Mouse (Mus musculus): ENCODE results near the gene Zfp385a. TPM values are rescaled to one million over a fixed set of nuclear protein-coding genes. Genes with fewer than 3 reads are reported as not detected.

The Zfp385a gene
- polyA plus RNA-seq, 1 experiment from 2014 or later = 7.5 TPM

- Histone ChIP-seq H3K9ac (ENCODE audit: low read length) (no peak overlapping the region), H3K36me3 (ENCODE audit: control insufficient read depth, insufficient read depth, low read length) (peaks cover 17% of the 10 kb centered on the region), H3K9me3 (ENCODE audit: control insufficient read depth, low read length) (no peaks in the 10 kb centered on the region), H3K27me3 (replicated peaks; ENCODE audit: control insufficient read depth, insufficient read depth, low read length) (no peaks in the 10 kb centered on the region), H3K4me2 (ENCODE audit: low read length) (peak overlapping the region; percentile 91), H3K4me1 (replicated peaks; ENCODE audit: control insufficient read depth, insufficient read depth, low read length) (peaks cover 14% of the 10 kb centered on the region), H3K27ac (ENCODE audit: low read depth) (no peak overlapping the region), H3K4me3 (ENCODE audit: low read depth, low read length) (peak overlapping the region; percentile 60)
- 57% methylated on average over 4 of the region's 4 CpGs for WGBS
- ATAC-seq (replicated peaks; ENCODE audit: low FRiP score, low TSS enrichment, low read depth) (no peak), DNase-seq (ENCODE audit: low spot score) (no peak)
Measured at GRCm38 (mm10) chr15:103322396-103322795, 17.5 kb downstream of the Zfp385a start.

GRCm38 (mm10) chr15:103321076-103321475 lies 18.8 kb downstream of the Zfp385a start:
- no peaks in the 10 kb centered on the region for H3K9me3 ChIP-seq (ENCODE audit: control insufficient read depth, low read length)
- WGBS = 56% methylated on average over 1 of the region's 1 CpGs
- H3K36me3 ChIP-seq (ENCODE audit: control insufficient read depth, insufficient read depth, low read length) = peaks cover 24% of the 10 kb centered on the region
- no peak overlapping the region for H3K27ac ChIP-seq (ENCODE audit: low read depth)
- H3K4me3 ChIP-seq (ENCODE audit: low read depth, low read length) = no peak overlapping the region
- ATAC-seq (replicated peaks; ENCODE audit: low FRiP score, low TSS enrichment, low read depth) = no peak
- no peak for DNase-seq (ENCODE audit: low spot score)
- no peak overlapping the region for H3K9ac ChIP-seq (ENCODE audit: low read length)
- H3K4me1 ChIP-seq (replicated peaks; ENCODE audit: control insufficient read depth, insufficient read depth, low read length) = peaks cover 14% of the 10 kb centered on the region
- no peak overlapping the region for H3K4me2 ChIP-seq (ENCODE audit: low read length)
- H3K27me3 ChIP-seq (replicated peaks; ENCODE audit: control insufficient read depth, insufficient read depth, low read length) = no peaks in the 10 kb centered on the region

DNA sequence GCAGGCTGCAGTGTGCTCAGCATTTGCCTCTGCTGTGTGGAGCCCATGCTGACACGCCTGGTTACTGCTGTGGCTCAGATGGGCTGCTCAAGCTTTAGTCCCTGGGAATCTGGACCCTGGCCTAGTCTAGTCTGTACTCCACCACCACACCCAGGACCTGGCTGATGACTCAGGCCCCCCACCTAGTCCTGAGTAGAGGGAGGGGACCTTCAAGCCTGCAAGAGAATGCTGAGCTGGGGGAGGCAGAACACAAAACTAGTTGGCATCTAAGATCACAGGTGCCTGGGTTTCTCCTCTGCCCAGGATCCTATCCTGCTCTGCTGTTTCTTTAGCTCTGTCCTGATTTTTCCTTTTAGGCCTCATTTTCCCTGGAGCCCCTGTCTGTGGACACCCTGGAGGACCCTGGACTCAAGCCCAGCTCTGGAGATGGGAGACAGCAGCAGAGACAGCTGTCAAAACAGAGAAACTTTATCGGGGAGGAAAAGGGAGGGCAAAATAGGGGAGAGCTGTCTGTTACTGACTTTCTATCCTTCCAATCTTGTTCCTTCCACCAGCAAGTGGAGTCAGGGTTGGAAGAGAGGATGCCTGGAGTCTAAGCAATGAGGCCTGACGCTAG lies 21.6 kb downstream of the Zfp385a start:
- Histone ChIP-seq H3K27me3 (replicated peaks; ENCODE audit: control insufficient read depth, insufficient read depth, low read length) (no peaks in the 10 kb centered on the region), H3K9ac (ENCODE audit: low read length) (no peak overlapping the region), H3K4me2 (ENCODE audit: low read length) (no peak overlapping the region), H3K36me3 (ENCODE audit: control insufficient read depth, insufficient read depth, low read length) (peaks cover 24% of the 10 kb centered on the region), H3K4me1 (replicated peaks; ENCODE audit: control insufficient read depth, insufficient read depth, low read length) (peaks cover 25% of the 10 kb centered on the region), H3K9me3 (ENCODE audit: control insufficient read depth, low read length) (no peaks in the 10 kb centered on the region), H3K27ac (ENCODE audit: low read depth) (no peak overlapping the region), H3K4me3 (ENCODE audit: low read depth, low read length) (no peak overlapping the region)
- WGBS = 82% methylated on average over 3 of the region's 3 CpGs
- DNase-seq (ENCODE audit: low spot score) (no peak), ATAC-seq (replicated peaks; ENCODE audit: low FRiP score, low TSS enrichment, low read depth) (no peak)

GRCm38 (mm10) chr15:103317731-103318130 lies 22.2 kb downstream of the Zfp385a start:
- Histone ChIP-seq H3K4me2 (ENCODE audit: low read length) (no peak overlapping the region), H3K27me3 (replicated peaks; ENCODE audit: control insufficient read depth, insufficient read depth, low read length) (no peaks in the 10 kb centered on the region), H3K4me3 (ENCODE audit: low read depth, low read length) (no peak overlapping the region), H3K27ac (ENCODE audit: low read depth) (no peak overlapping the region), H3K9ac (ENCODE audit: low read length) (no peak overlapping the region), H3K9me3 (ENCODE audit: control insufficient read depth, low read length) (no peaks in the 10 kb centered on the region), H3K36me3 (ENCODE audit: control insufficient read depth, insufficient read depth, low read length) (peaks cover 24% of the 10 kb centered on the region), H3K4me1 (replicated peaks; ENCODE audit: control insufficient read depth, insufficient read depth, low read length) (peaks cover 23% of the 10 kb centered on the region)
- no peak for ATAC-seq (replicated peaks; ENCODE audit: low FRiP score, low TSS enrichment, low read depth)
- 93% methylated on average over 8 of the region's 8 CpGs for WGBS
- no peak for DNase-seq (ENCODE audit: low spot score)

DNA sequence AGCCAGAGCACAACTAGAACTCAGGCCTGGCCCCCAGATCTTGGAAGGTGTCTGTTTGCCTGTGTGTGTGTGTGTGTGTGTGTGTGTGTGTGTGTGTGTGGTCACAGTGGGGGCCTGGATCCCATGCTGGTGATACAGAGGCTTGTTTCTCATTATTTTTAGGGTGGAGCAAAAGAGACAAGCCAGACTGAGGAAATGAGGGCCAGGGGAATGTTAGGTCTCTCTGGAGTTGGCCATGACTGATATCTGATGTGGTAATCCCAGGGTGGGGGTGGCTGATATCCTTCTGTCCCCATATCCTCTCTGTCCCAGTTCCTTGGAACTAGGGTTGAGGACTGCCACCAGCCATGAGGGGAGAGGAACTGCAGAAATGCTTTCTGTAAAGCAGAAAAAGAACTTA lies 22.8 kb downstream of the Zfp385a start:
- Histone ChIP-seq H3K9ac (ENCODE audit: low read length) (no peak overlapping the region), H3K27ac (ENCODE audit: low read depth) (no peak overlapping the region), H3K4me2 (ENCODE audit: low read length) (no peak overlapping the region), H3K27me3 (replicated peaks; ENCODE audit: control insufficient read depth, insufficient read depth, low read length) (no peaks in the 10 kb centered on the region), H3K36me3 (ENCODE audit: control insufficient read depth, insufficient read depth, low read length) (peaks cover 24% of the 10 kb centered on the region), H3K9me3 (ENCODE audit: control insufficient read depth, low read length) (no peaks in the 10 kb centered on the region), H3K4me3 (ENCODE audit: low read depth, low read length) (no peak overlapping the region), H3K4me1 (replicated peaks; ENCODE audit: control insufficient read depth, insufficient read depth, low read length) (peaks cover 16% of the 10 kb centered on the region)
- no peak for ATAC-seq (replicated peaks; ENCODE audit: low FRiP score, low TSS enrichment, low read depth)
- no peak for DNase-seq (ENCODE audit: low spot score)

- no peak overlapping the region for H3K4me3 ChIP-seq (ENCODE audit: low read depth, low read length)
- H3K27me3 ChIP-seq (replicated peaks; ENCODE audit: control insufficient read depth, insufficient read depth, low read length) = no peaks in the 10 kb centered on the region
- no peak for ATAC-seq (replicated peaks; ENCODE audit: low FRiP score, low TSS enrichment, low read depth)
- peaks cover 24% of the 10 kb centered on the region for H3K36me3 ChIP-seq (ENCODE audit: control insufficient read depth, insufficient read depth, low read length)
- H3K4me2 ChIP-seq (ENCODE audit: low read length) = no peak overlapping the region
- 71% methylated on average over 10 of the region's 10 CpGs for WGBS
- DNase-seq (ENCODE audit: low spot score) = no peak
- no peak overlapping the region for H3K9ac ChIP-seq (ENCODE audit: low read length)
- H3K4me1 ChIP-seq (replicated peaks; ENCODE audit: control insufficient read depth, insufficient read depth, low read length) = peaks cover 13% of the 10 kb centered on the region
- H3K9me3 ChIP-seq (ENCODE audit: control insufficient read depth, low read length) = no peaks in the 10 kb centered on the region
- H3K27ac ChIP-seq (ENCODE audit: low read depth) = no peak overlapping the region
Measured at GRCm38 (mm10) chr15:103315979-103316776, 23.7 kb downstream of the Zfp385a start.

DNA sequence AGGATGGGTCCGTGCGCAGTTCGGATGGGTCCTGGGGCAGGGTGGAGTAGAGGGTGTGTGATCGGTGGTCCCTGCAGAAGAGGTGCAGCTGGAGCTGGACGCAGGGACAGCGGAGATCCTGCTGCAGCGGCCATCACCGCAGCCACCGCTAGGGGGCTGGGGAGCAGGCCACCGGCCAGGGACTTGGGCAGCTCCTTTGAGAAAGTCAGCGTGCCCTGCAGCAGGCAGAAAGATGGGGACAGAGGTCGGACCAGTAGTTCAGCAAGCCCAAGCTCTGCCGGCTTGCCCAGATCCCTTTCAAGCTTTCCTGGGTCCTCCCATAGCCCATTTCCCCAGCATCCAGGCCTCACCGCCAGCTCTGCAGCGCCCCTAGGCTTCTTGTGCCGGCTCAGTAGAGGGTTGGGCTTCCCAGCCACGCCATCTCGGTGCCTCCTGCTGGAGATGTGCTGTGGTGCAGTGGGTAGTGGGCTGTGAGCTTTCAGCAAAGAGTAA lies 24.8 kb downstream of the Zfp385a start:
- ATAC-seq (replicated peaks; ENCODE audit: low FRiP score, low TSS enrichment, low read depth) (peak; percentile 74), DNase-seq (ENCODE audit: low spot score) (peak; percentile 91)
- 7% methylated on average over 18 of the region's 18 CpGs for WGBS
- Histone ChIP-seq H3K4me3 (ENCODE audit: low read depth, low read length) (peak overlapping the region; percentile 13; the same call in 1 of the 2 replicates), H3K27me3 (replicated peaks; ENCODE audit: control insufficient read depth, insufficient read depth, low read length) (no peaks in the 10 kb centered on the region), H3K36me3 (ENCODE audit: control insufficient read depth, insufficient read depth, low read length) (peaks cover 24% of the 10 kb centered on the region), H3K9me3 (ENCODE audit: control insufficient read depth, low read length) (no peaks in the 10 kb centered on the region), H3K9ac (ENCODE audit: low read length) (peak overlapping the region; percentile 10; the same call in 1 of the 2 replicates), H3K27ac (ENCODE audit: low read depth) (no peak overlapping the region), H3K4me2 (ENCODE audit: low read length) (peak overlapping the region; percentile 54), H3K4me1 (replicated peaks; ENCODE audit: control insufficient read depth, insufficient read depth, low read length) (peaks cover 12% of the 10 kb centered on the region)

- Histone ChIP-seq H3K9ac (ENCODE audit: low read length) (no peak overlapping the region), H3K4me3 (ENCODE audit: low read depth, low read length) (no peak overlapping the region), H3K9me3 (ENCODE audit: control insufficient read depth, low read length) (no peaks in the 10 kb centered on the region), H3K27ac (ENCODE audit: low read depth) (no peak overlapping the region), H3K4me1 (replicated peaks; ENCODE audit: control insufficient read depth, insufficient read depth, low read length) (peaks cover 12% of the 10 kb centered on the region), H3K36me3 (ENCODE audit: control insufficient read depth, insufficient read depth, low read length) (peaks cover 23% of the 10 kb centered on the region), H3K4me2 (ENCODE audit: low read length) (peak overlapping the region; percentile 54), H3K27me3 (replicated peaks; ENCODE audit: control insufficient read depth, insufficient read depth, low read length) (no peaks in the 10 kb centered on the region)
- DNase-seq (ENCODE audit: low spot score) = no peak
- WGBS = 45% methylated on average over 22 of the region's 22 CpGs
- no peak for ATAC-seq (replicated peaks; ENCODE audit: low FRiP score, low TSS enrichment, low read depth)
Measured at GRCm38 (mm10) chr15:103314181-103314580, 25.7 kb downstream of the Zfp385a start.

All from intestine, embryonic 14.5 days (tissue).